Mouse (Mus musculus) MEL (cell line): ENCODE measurements around the gene Iqcd. TPM values are rescaled to one million over a fixed set of nuclear protein-coding genes. Genes with fewer than 3 reads are reported as not detected.

Source experiments
- DNase-seq: peaks from one replicate; pipeline ENCODE4 v3.0.0; 2011; ENCODE audit warnings: low read depth, low spot score
- H3K27ac ChIP-seq: 2 replicates; pipeline ENCODE4 v1.5.1; 2012; ENCODE audit warnings: low read depth, mild to moderate bottlenecking, control low read depth, low read length, moderate library complexity; ENCODE audit not compliant: control insufficient read depth
- H3K27me3 ChIP-seq, 2 experiments: fragments of 150-350 bp in 1 of 2; sonication (generic) in 1 of 2; 2 replicates each; pipeline ENCODE4 v1.6.1; 2012; ENCODE audit warnings: low read length in 2 of 2, mild to moderate bottlenecking in 2 of 2, improper control_type of control experiment in 1 of 2, moderate library complexity in 1 of 2; ENCODE audit not compliant: insufficient read depth in 2 of 2, control insufficient read depth in 1 of 2
- H3K36me3 ChIP-seq, 2 experiments: 2 replicates each; pipeline ENCODE4 v1.6.1; 2012 to 2014; ENCODE audit warnings: low read length in 2 of 2, improper control_type of control experiment in 1 of 2, inconsistent platforms in 1 of 2, mild to moderate bottlenecking in 1 of 2; ENCODE audit not compliant: insufficient read depth in 2 of 2, control insufficient read depth in 1 of 2
- H3K4me1 ChIP-seq, 2 experiments: fragments of 150-350 bp in 1 of 2; sonication (generic) in 1 of 2; 2 replicates each; pipeline ENCODE4 v1.6.1; 2012; ENCODE audit warnings: low read length in 2 of 2, improper control_type of control experiment in 1 of 2, mild to moderate bottlenecking in 1 of 2; ENCODE audit not compliant: insufficient read depth in 2 of 2, control insufficient read depth in 1 of 2
- H3K4me3 ChIP-seq, 2 experiments: fragments of 150-350 bp in 1 of 2; sonication (generic) in 1 of 2; 2 replicates each; pipeline ENCODE4 v1.5.1; 2012; ENCODE audit warnings: low read depth in 2 of 2, low read length in 2 of 2, mild to moderate bottlenecking in 2 of 2, moderate library complexity in 2 of 2, control low read depth in 1 of 2, improper control_type of control experiment in 1 of 2; ENCODE audit not compliant: control insufficient read depth in 1 of 2, insufficient read depth in 1 of 2
- H3K79me2 ChIP-seq: 2 replicates; pipeline ENCODE4 v1.6.1; 2012; ENCODE audit warnings: mild to moderate bottlenecking, low read length, moderate library complexity; ENCODE audit not compliant: control insufficient read depth, poor library complexity, insufficient read depth
- H3K9ac ChIP-seq: 2 replicates; pipeline ENCODE4 v1.6.1; 2012; ENCODE audit warnings: low read depth, mild to moderate bottlenecking, control low read depth, low read length, moderate library complexity; ENCODE audit not compliant: control insufficient read depth, poor library complexity, severe bottlenecking
- H3K9me3 ChIP-seq: fragments of 150-350 bp; sonication (generic); replicated peaks from 2 replicates; pipeline ENCODE4 v1.6.1; 2012; ENCODE audit warnings: mild to moderate bottlenecking, low read length, improper control_type of control experiment, moderate library complexity; ENCODE audit not compliant: insufficient read depth
- CHD2 ChIP-seq: IDR thresholded peaks from 2 replicates; pipeline ENCODE4 v1.6.1; 2011; ENCODE audit warnings: low read length, improper control_type of control experiment
- CTCF ChIP-seq, 3 experiments: IDR thresholded peaks in 2 of 3; conservative IDR thresholded peaks in 1 of 3; 2 replicates each; pipeline ENCODE4 v1.5.1; 2011 to 2012; ENCODE audit warnings: low read length in 3 of 3, low read depth in 2 of 3, mild to moderate bottlenecking in 2 of 3, improper control_type of control experiment in 1 of 3, inconsistent platforms in 1 of 3, mixed read lengths in 1 of 3, moderate library complexity in 1 of 3; ENCODE audit not compliant: control insufficient read depth in 1 of 3, insufficient read depth in 1 of 3, poor library complexity in 1 of 3, severe bottlenecking in 1 of 3
- E2F4 ChIP-seq: IDR thresholded peaks from 2 replicates; pipeline ENCODE4 v1.6.1; 2011; ENCODE audit warnings: low read depth, low read length, improper control_type of control experiment, borderline replicate concordance
- EP300 ChIP-seq, 2 experiments: IDR thresholded peaks; 2 replicates each; pipeline ENCODE4 v1.6.1; 2011; ENCODE audit warnings: improper control_type of control experiment in 2 of 2, low read length in 2 of 2, low read depth in 1 of 2, mild to moderate bottlenecking in 1 of 2
- GABPA ChIP-seq: IDR thresholded peaks from 2 replicates; pipeline ENCODE4 v1.6.1; 2012; ENCODE audit warnings: low read depth, mild to moderate bottlenecking, inconsistent platforms, low read length, improper control_type of control experiment, moderate library complexity
- HCFC1 ChIP-seq: IDR thresholded peaks from 2 replicates; pipeline ENCODE4 v1.6.1; 2012; ENCODE audit warnings: low read depth, mild to moderate bottlenecking, inconsistent platforms, low read length, improper control_type of control experiment, moderate library complexity
- KAT2A ChIP-seq: conservative IDR thresholded peaks from 2 replicates; pipeline ENCODE4 v1.6.1; 2012; ENCODE audit warnings: low read depth, low read length, improper control_type of control experiment, inconsistent platforms
- MAFK ChIP-seq: IDR thresholded peaks from 2 replicates; pipeline ENCODE4 v1.6.1; 2011; ENCODE audit warnings: low read depth, mild to moderate bottlenecking, low read length, improper control_type of control experiment, borderline replicate concordance
- MAX ChIP-seq: IDR thresholded peaks from 2 replicates; pipeline ENCODE4 v1.6.1; 2011; ENCODE audit warnings: low read length, improper control_type of control experiment
- MAZ ChIP-seq: IDR thresholded peaks from 2 replicates; pipeline ENCODE4 v1.6.1; 2012; ENCODE audit warnings: low read depth, mild to moderate bottlenecking, inconsistent platforms, low read length, improper control_type of control experiment
- MEF2A ChIP-seq: IDR thresholded peaks from 2 replicates; pipeline ENCODE4 v1.6.1; 2014; ENCODE audit warnings: low read depth, mild to moderate bottlenecking, inconsistent platforms, low read length, improper control_type of control experiment; ENCODE audit not compliant: poor library complexity, insufficient replicate concordance, severe bottlenecking; ENCODE audit errors: extremely low read depth
- MXI1 ChIP-seq: IDR thresholded peaks from 2 replicates; pipeline ENCODE4 v1.6.1; 2011; ENCODE audit warnings: mild to moderate bottlenecking, low read depth, low read length, improper control_type of control experiment
- MYC ChIP-seq: IDR thresholded peaks from 2 replicates; pipeline ENCODE4 v1.6.1; 2011; ENCODE audit warnings: low read depth, mild to moderate bottlenecking, low read length, improper control_type of control experiment, moderate library complexity
- NELFE ChIP-seq: IDR thresholded peaks from 2 replicates; pipeline ENCODE4 v1.6.1; 2011; ENCODE audit warnings: low read depth, low read length, improper control_type of control experiment
- NRF1 ChIP-seq: IDR thresholded peaks from 2 replicates; pipeline ENCODE4 v1.6.1; 2014; ENCODE audit warnings: low read depth, mild to moderate bottlenecking, inconsistent platforms, low read length, improper control_type of control experiment, moderate library complexity; ENCODE audit not compliant: poor library complexity, insufficient read depth, severe bottlenecking
- POLR2A ChIP-seq, 2 experiments: IDR thresholded peaks; 2 replicates each; pipeline ENCODE4 v1.6.1; 2011 to 2012; ENCODE audit warnings: low read length in 2 of 2, mild to moderate bottlenecking in 2 of 2, control low read depth in 1 of 2, improper control_type of control experiment in 1 of 2, low read depth in 1 of 2, moderate library complexity in 1 of 2; ENCODE audit not compliant: control insufficient read depth in 1 of 2, insufficient read depth in 1 of 2, poor library complexity in 1 of 2
- POLR2AphosphoS2 ChIP-seq: IDR thresholded peaks from 2 replicates; pipeline ENCODE4 v1.6.1; 2011; ENCODE audit warnings: low read length, improper control_type of control experiment
- POLR2AphosphoS5 ChIP-seq: IDR thresholded peaks from 2 replicates; pipeline ENCODE4 v1.6.1; 2012; ENCODE audit warnings: low read depth, borderline replicate concordance, mild to moderate bottlenecking, inconsistent platforms, low read length, moderate library complexity, mixed read lengths
- RAD21 ChIP-seq: IDR thresholded peaks from 2 replicates; pipeline ENCODE4 v1.6.1; 2011; ENCODE audit warnings: mild to moderate bottlenecking, low read depth, low read length, improper control_type of control experiment
- RCOR1 ChIP-seq: IDR thresholded peaks from 2 replicates; pipeline ENCODE4 v1.6.1; 2012; ENCODE audit warnings: low read depth, mild to moderate bottlenecking, inconsistent platforms, low read length, improper control_type of control experiment
- SIN3A ChIP-seq: IDR thresholded peaks from 2 replicates; pipeline ENCODE4 v1.6.1; 2012; ENCODE audit warnings: low read length, improper control_type of control experiment, inconsistent platforms
- SMC3 ChIP-seq: IDR thresholded peaks from 2 replicates; pipeline ENCODE4 v1.6.1; 2011; ENCODE audit warnings: low read depth, low read length, improper control_type of control experiment
- TAL1 ChIP-seq: IDR thresholded peaks from 2 replicates; pipeline ENCODE4 v1.6.1; 2012; ENCODE audit warnings: mild to moderate bottlenecking, inconsistent platforms, low read length, moderate library complexity, mixed read lengths
- TBP ChIP-seq: IDR thresholded peaks from 2 replicates; pipeline ENCODE4 v1.8.0; 2011; ENCODE audit warnings: low read depth, low read length, improper control_type of control experiment
- UBTF ChIP-seq: IDR thresholded peaks from 2 replicates; pipeline ENCODE4 v1.6.1; 2012; ENCODE audit warnings: low read depth, mild to moderate bottlenecking, inconsistent platforms, low read length, improper control_type of control experiment, moderate library complexity, borderline replicate concordance; ENCODE audit not compliant: insufficient read depth
- USF1 ChIP-seq: IDR thresholded peaks from 2 replicates; pipeline ENCODE4 v1.6.1; 2014; ENCODE audit warnings: low read depth, mild to moderate bottlenecking, inconsistent platforms, low read length, improper control_type of control experiment, moderate library complexity
- ZC3H11A ChIP-seq: IDR thresholded peaks from 2 replicates; pipeline ENCODE4 v1.6.1; 2012; ENCODE audit warnings: low read depth, mild to moderate bottlenecking, inconsistent platforms, low read length, improper control_type of control experiment
- ZMIZ1 ChIP-seq: IDR thresholded peaks from 2 replicates; pipeline ENCODE4 v1.6.1; 2012; ENCODE audit warnings: low read depth, mild to moderate bottlenecking, inconsistent platforms, low read length, improper control_type of control experiment, moderate library complexity
- ZNF384 ChIP-seq: IDR thresholded peaks from 2 replicates; pipeline ENCODE4 v1.6.1; 2012; ENCODE audit warnings: low read depth, mild to moderate bottlenecking, inconsistent platforms, low read length, improper control_type of control experiment
- polyA plus RNA-seq, 2 experiments: library from polyadenylated mRNA; stranded (reverse) in 1 of 2; unstranded in 1 of 2; fragments of >175 nt in 1 of 2; fragments of >200 nt in 1 of 2; gene quantifications; 2 replicates each; pipeline versions ENCODE4 v1.2.1 to v1.2.4; 2012; ENCODE audit warnings: low replicate concordance in 2 of 2, low read depth in 1 of 2; ENCODE audit not compliant: insufficient read length in 2 of 2, insufficient read depth in 1 of 2, missing spikeins in 1 of 2
- total RNA-seq: library from RNA; depleted of rRNA; stranded (reverse); fragments of 300-350 nt; gene quantifications from 2 replicates; pipeline ENCODE4 v1.2.3, GENCODE M21; 2012

Gene Iqcd
- total and polyA plus RNA-seq, 3 experiments = 1.1 to 2.2 TPM; not detected in 1

DNA sequence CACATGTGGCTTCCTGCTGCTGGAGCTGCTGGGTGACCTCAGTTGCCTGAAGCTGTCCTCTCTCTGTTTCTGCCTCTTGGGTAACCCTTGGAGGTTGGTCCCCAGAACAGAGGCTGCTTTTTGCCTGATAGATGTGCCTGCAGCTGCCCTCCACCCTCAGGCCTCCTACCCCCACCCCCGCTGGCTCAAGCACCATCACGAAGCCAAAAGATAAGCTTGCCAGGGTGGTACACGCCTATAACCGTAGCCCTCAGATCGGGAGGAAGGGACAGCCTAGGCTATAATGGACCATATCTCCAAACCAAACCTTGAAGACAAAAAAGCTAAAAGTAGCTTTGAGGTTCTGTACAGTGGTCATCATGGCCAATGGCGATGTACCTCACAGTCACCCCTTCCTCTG lies 10.8 kb downstream of the Iqcd start (continued):
- TF ChIP-seq NELFE = no peak
- TF ChIP-seq RCOR1 = no peak

DNA sequence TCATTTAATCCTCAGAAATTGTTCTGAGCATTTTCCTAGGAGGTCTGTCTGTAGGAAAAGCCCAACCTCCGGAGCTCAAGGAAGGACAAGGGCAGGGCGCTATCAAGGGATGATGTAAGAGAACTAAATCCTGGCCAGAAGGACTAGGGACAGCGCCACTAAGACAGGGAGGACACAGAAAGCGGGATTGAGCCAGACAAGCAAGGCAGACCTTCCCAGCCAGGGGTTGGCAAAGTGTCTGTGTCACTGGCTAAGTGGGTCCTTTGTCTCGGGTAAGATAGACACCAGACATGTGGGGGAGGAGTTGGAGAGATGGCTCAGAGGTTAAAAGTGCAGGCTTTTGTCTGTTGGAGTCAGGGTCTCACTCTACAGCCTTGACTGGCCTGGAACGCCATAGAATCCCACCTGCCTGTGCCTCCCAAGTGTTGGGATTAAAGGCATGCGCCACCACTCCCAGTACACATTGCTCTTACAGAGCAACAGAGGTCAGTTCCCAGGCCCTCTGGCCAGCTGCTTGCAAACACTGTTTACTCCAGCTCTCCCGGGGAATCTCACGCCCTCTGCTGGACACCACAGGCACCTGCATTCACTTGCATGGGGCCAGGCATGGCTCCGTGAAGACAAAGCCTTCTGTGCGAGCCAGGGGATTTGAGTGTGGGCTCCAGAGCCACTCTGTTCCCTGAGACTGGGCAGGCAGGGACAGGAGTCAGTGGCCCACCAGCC lies 12.3 kb downstream of the Iqcd start:
- no peaks in the 10 kb centered on the region for H3K9me3 ChIP-seq
- no peak overlapping the region for H3K27ac ChIP-seq
- peaks cover 0 to 11% of the 10 kb centered on the region in 2 experiments; a peak in 2 of 4 replicates for H3K36me3 ChIP-seq
- DNase-seq = peak; percentile 66
- no peaks in the 10 kb centered on the region for H3K27me3 ChIP-seq
- no peaks in the 10 kb centered on the region for H3K79me2 ChIP-seq
- H3K9ac ChIP-seq = no peak overlapping the region
- peaks cover 17 to 24% of the 10 kb centered on the region in 2 experiments for H3K4me1 ChIP-seq
- TF ChIP-seq CTCF (IDR thresholded peaks at IDR 0.05 in 2 of 3, conservative IDR thresholded peaks at IDR 0.05 in 1 of 3; ENCODE audit: control insufficient read depth in 1 of 3, insufficient read depth in 1 of 3, low read depth in 2 of 3, low read length in 3 of 3, poor library complexity in 1 of 3, severe bottlenecking in 1 of 3) (peak; percentile 78 to 89 (median 82)), E2F4 (no peak), CHD2 (no peak), GABPA (no peak), MXI1 (no peak), SMC3 (peak; percentile 75), TBP (no peak), HCFC1 (no peak), EP300 (IDR thresholded peaks at IDR 0.05; ENCODE audit: low read depth in 1 of 2, low read length in 2 of 2) (no peak), MYC (no peak), MAX (no peak), ZNF384 (no peak), RCOR1 (no peak), POLR2A (IDR thresholded peaks at IDR 0.05; ENCODE audit: control insufficient read depth in 1 of 2, insufficient read depth in 1 of 2, low read depth in 1 of 2, low read length in 2 of 2, poor library complexity in 1 of 2) (no peak), UBTF (no peak), MAFK (no peak), NRF1 (no peak), MEF2A (no peak), ZC3H11A (peak; percentile 35), USF1 (no peak), TAL1 (no peak), POLR2AphosphoS5 (no peak), ZMIZ1 (no peak), RAD21 (peak; percentile 50), SIN3A (no peak), MAZ (no peak), POLR2AphosphoS2 (no peak), KAT2A (no peak)
- no peak overlapping the region for H3K4me3 ChIP-seq
